Mouse (Mus musculus) limb, embryonic 15.5 days (tissue): Measurements from ENCODE around the gene Isg15. TPM values are rescaled to one million over a fixed set of nuclear protein-coding genes. Genes with fewer than 3 reads are reported as not detected.

Source experiments
- ATAC-seq: fragments of 200-750 bp; cut with Nextera tagmentation; 2 replicates; pipeline ENCODE4 v1.8.0; 2017; ENCODE audit warnings: low read depth, moderate TSS enrichment; ENCODE audit not compliant: insufficient number of reproducible peaks, low FRiP score, low TSS enrichment
- H3K27ac ChIP-seq: fragments of 300-500 bp; sonication (generic); 2 replicates; pipeline ENCODE4 v1.5.1; 2015; ENCODE audit warnings: moderate library complexity, mild to moderate bottlenecking, inconsistent platforms
- H3K27me3 ChIP-seq: fragments of 300-500 bp; sonication (generic); 2 replicates; pipeline ENCODE4 v1.6.1; 2015; ENCODE audit warnings: inconsistent platforms
- H3K36me3 ChIP-seq: fragments of 300-500 bp; sonication (generic); 2 replicates; pipeline ENCODE4 v1.6.1; 2015; ENCODE audit warnings: inconsistent platforms
- H3K4me1 ChIP-seq: fragments of 300-500 bp; sonication (generic); 2 replicates; pipeline ENCODE4 v1.6.1; 2015; ENCODE audit warnings: inconsistent platforms
- H3K4me2 ChIP-seq: fragments of 300-500 bp; sonication (generic); 2 replicates; pipeline ENCODE4 v1.6.1; 2015; ENCODE audit warnings: mild to moderate bottlenecking, inconsistent platforms
- H3K4me3 ChIP-seq: fragments of 300-500 bp; sonication (generic); 2 replicates; pipeline ENCODE4 v1.5.1; 2015; ENCODE audit warnings: mild to moderate bottlenecking, inconsistent platforms
- H3K9ac ChIP-seq: fragments of 300-500 bp; sonication (generic); 2 replicates; pipeline ENCODE4 v1.6.1; 2015; ENCODE audit warnings: inconsistent platforms
- H3K9me3 ChIP-seq: fragments of 300-500 bp; sonication (generic); 2 replicates; pipeline ENCODE4 v1.6.1; 2016; ENCODE audit warnings: inconsistent platforms
- WGBS: fragments of 180-500 bp; shearing (Covaris S2); methylation state at CpG from one replicate; pipeline ENCODE4 v1.1.7; 2015; 5-methylcytosine and 5-hydroxymethylcytosine counted together
- polyA plus RNA-seq: library from polyadenylated mRNA; unstranded; fragments of >200 nt; fragmentation: Nextera tagmentation; extraction: Ambion mirVana; gene quantifications from 2 replicates; pipeline ENCODE4 v1.2.1, GENCODE M21; 2015

Gene Isg15
- polyA plus RNA-seq, 1 experiment from 2014 or later, result 3.4 TPM

- H3K9me3 ChIP-seq, result no peaks in the 10 kb centered on the region
- peak; percentile 86 for ATAC-seq
- H3K36me3 ChIP-seq, result peaks cover 3% of the 10 kb centered on the region; the same call in 1 of the 2 replicates
- peaks cover 44% of the 10 kb centered on the region for H3K4me1 ChIP-seq
- peak within 1 kb of the TSS; percentile 96 for H3K4me3 ChIP-seq
- H3K4me2 ChIP-seq, result peak within 1 kb of the TSS; percentile 90
- WGBS, result 0% methylated on average over 13 of the region's 88 CpGs
- peak within 1 kb of the TSS; percentile 77 for H3K9ac ChIP-seq
- peak within 1 kb of the TSS; percentile 90 for H3K27ac ChIP-seq
- 0 out of 2 replicates have a peak, but pooled peaks cover 2% of the 10 kb centered on the region for H3K27me3 ChIP-seq
Measured at GRCm38 (mm10) chr4:156197131-156197828, 3.3 kb downstream of the Isg15 start, which contains the start of gene Agrn. Gene Agrn (minus strand): TSS chr4:156197488.

GRCm38 (mm10) chr4:156195927-156196870 lies 4.4 kb downstream of the Isg15 start:
- H3K36me3 ChIP-seq, result peaks cover 7% of the 10 kb centered on the region
- ATAC-seq, result no peak
- H3K4me1 ChIP-seq, result peaks cover 50% of the 10 kb centered on the region
- no peaks in the 10 kb centered on the region for H3K27me3 ChIP-seq
- H3K9ac ChIP-seq, result peak overlapping the region; percentile 77
- WGBS, result 2% methylated on average over 35 of the region's 35 CpGs
- peak overlapping the region; percentile 77 for H3K27ac ChIP-seq
- H3K9me3 ChIP-seq, result no peaks in the 10 kb centered on the region
- peak overlapping the region; percentile 96 for H3K4me3 ChIP-seq
- peak overlapping the region; percentile 90 for H3K4me2 ChIP-seq

GRCm38 (mm10) chr4:156194346-156194745 lies 6.3 kb downstream of the Isg15 start:
- H3K4me2 ChIP-seq, result no peak overlapping the region
- no peak overlapping the region for H3K9ac ChIP-seq
- no peak overlapping the region for H3K27ac ChIP-seq
- H3K4me1 ChIP-seq, result peaks cover 56% of the 10 kb centered on the region
- H3K4me3 ChIP-seq, result no peak overlapping the region
- peaks cover 14% of the 10 kb centered on the region for H3K36me3 ChIP-seq
- no peaks in the 10 kb centered on the region for H3K9me3 ChIP-seq
- WGBS, result 44% methylated on average over 6 of the region's 6 CpGs
- no peaks in the 10 kb centered on the region for H3K27me3 ChIP-seq
- no peak for ATAC-seq

- Histone ChIP-seq H3K9me3 (no peaks in the 10 kb centered on the region), H3K4me1 (peaks cover 61% of the 10 kb centered on the region), H3K36me3 (peaks cover 14% of the 10 kb centered on the region), H3K27ac (no peak overlapping the region), H3K27me3 (no peaks in the 10 kb centered on the region), H3K4me2 (no peak overlapping the region), H3K4me3 (no peak overlapping the region), H3K9ac (no peak overlapping the region)
- ATAC-seq, result no peak
- WGBS, result 68% methylated on average over 5 of the region's 5 CpGs
Measured at GRCm38 (mm10) chr4:156193906-156194305, 6.7 kb downstream of the Isg15 start.

GRCm38 (mm10) chr4:156193200-156193590 lies 7.4 kb downstream of the Isg15 start:
- peaks cover 68% of the 10 kb centered on the region for H3K4me1 ChIP-seq
- no peak overlapping the region for H3K4me3 ChIP-seq
- peaks cover 14% of the 10 kb centered on the region for H3K36me3 ChIP-seq
- no peaks in the 10 kb centered on the region for H3K27me3 ChIP-seq
- peak overlapping the region; percentile 66; the same call in 1 of the 2 replicates for H3K27ac ChIP-seq
- no peak overlapping the region; the same call in 1 of the 2 replicates for H3K4me2 ChIP-seq
- no peak for ATAC-seq
- WGBS, result 9% methylated on average over 2 of the region's 2 CpGs
- H3K9ac ChIP-seq, result no peak overlapping the region
- H3K9me3 ChIP-seq, result no peaks in the 10 kb centered on the region

GRCm38 (mm10) chr4:156192421-156193199 lies 8.0 kb downstream of the Isg15 start:
- Histone ChIP-seq H3K36me3 (peaks cover 14% of the 10 kb centered on the region), H3K27me3 (no peaks in the 10 kb centered on the region), H3K4me3 (no peak overlapping the region), H3K27ac (peak overlapping the region; percentile 66), H3K9ac (no peak overlapping the region), H3K9me3 (no peaks in the 10 kb centered on the region), H3K4me2 (no peak overlapping the region; the same call in 1 of the 2 replicates), H3K4me1 (peaks cover 73% of the 10 kb centered on the region)
- WGBS, result 35% methylated on average over 8 of the region's 8 CpGs
- ATAC-seq, result no peak

- Histone ChIP-seq H3K9me3 (no peaks in the 10 kb centered on the region), H3K27me3 (no peaks in the 10 kb centered on the region), H3K36me3 (peaks cover 23% of the 10 kb centered on the region), H3K4me3 (no peak overlapping the region), H3K27ac (peak overlapping the region; percentile 33; the same call in 1 of the 2 replicates), H3K9ac (no peak overlapping the region), H3K4me1 (peaks cover 73% of the 10 kb centered on the region), H3K4me2 (no peak overlapping the region)
- 29% methylated on average over 6 of the region's 6 CpGs for WGBS
- no peak for ATAC-seq
Measured at GRCm38 (mm10) chr4:156188811-156189323, 11.8 kb downstream of the Isg15 start.

- 60% methylated on average over 5 of the region's 5 CpGs for WGBS
- H3K4me1 ChIP-seq, result peaks cover 67% of the 10 kb centered on the region
Measured at GRCm38 (mm10) chr4:156188162-156188810, 12.3 kb downstream of the Isg15 start.

GRCm38 (mm10) chr4:156185950-156186850 lies 14.4 kb downstream of the Isg15 start:
- 18% methylated on average over 31 of the region's 31 CpGs for WGBS
- Histone ChIP-seq H3K4me3 (peak overlapping the region; percentile 29), H3K4me2 (peak overlapping the region; percentile 43), H3K27ac (no peak overlapping the region), H3K27me3 (no peaks in the 10 kb centered on the region), H3K36me3 (peaks cover 34% of the 10 kb centered on the region), H3K9ac (0 out of 2 replicates have a peak overlapping the region, but pooled peaks have one; percentile 17), H3K4me1 (peaks cover 50% of the 10 kb centered on the region), H3K9me3 (no peaks in the 10 kb centered on the region)
- ATAC-seq, result no peak

More at GRCm38 (mm10) chr4:156188162-156188810, 12.3 kb downstream of the Isg15 start:
- Histone ChIP-seq H3K9me3 (no peaks in the 10 kb centered on the region), H3K4me2 (no peak overlapping the region), H3K9ac (no peak overlapping the region), H3K4me3 (no peak overlapping the region), H3K27me3 (no peaks in the 10 kb centered on the region), H3K27ac (no peak overlapping the region), H3K36me3 (peaks cover 23% of the 10 kb centered on the region)
- ATAC-seq, result no peak

- Histone ChIP-seq H3K27ac (no peak overlapping the region), H3K9ac (no peak overlapping the region), H3K4me2 (peak overlapping the region; percentile 43), H3K36me3 (peaks cover 28% of the 10 kb centered on the region; the same call in 1 of the 2 replicates), H3K9me3 (no peaks in the 10 kb centered on the region), H3K27me3 (no peaks in the 10 kb centered on the region), H3K4me1 (peaks cover 48% of the 10 kb centered on the region), H3K4me3 (peak overlapping the region; percentile 29; the same call in 1 of the 2 replicates)
- WGBS, result 83% methylated on average over 13 of the region's 13 CpGs
- no peak for ATAC-seq
Measured at GRCm38 (mm10) chr4:156185456-156185949, 15.1 kb downstream of the Isg15 start.
